Mouse (Mus musculus): Measurements from ENCODE around the gene Gba. TPM values are rescaled to one million over a fixed set of nuclear protein-coding genes. Genes with fewer than 3 reads are reported as not detected.
A peak's percentile ranks its signal among the peaks of the same experiment; 100 is the strongest.

The Gba gene
- total RNA-seq, 2 experiments from 2014 or later = 21.3 to 21.8 TPM

GRCm38 (mm10) chr3:89233562-89234110 lies 30.9 kb downstream of the Gba start:
- intact Hi-C loops (cut with DNase I) = no loop called here
- DNase-seq = peak; percentile 22 to 24

- DNase-seq = no peak
- intact Hi-C loops (cut with DNase I) = no loop called here
Observed at GRCm38 (mm10) chr3:89236516-89236915, 33.8 kb downstream of the Gba start.

GRCm38 (mm10) chr3:89237682-89238081 lies 35.0 kb downstream of the Gba start:
- intact Hi-C loops (cut with DNase I) = no loop called here
- no peak for DNase-seq

GRCm38 (mm10) chr3:89238494-89238893 lies 35.8 kb downstream of the Gba start:
- no peak for DNase-seq
- intact Hi-C loops (cut with DNase I) = no loop called here

- intact Hi-C loops (cut with DNase I) = no loop called here
Observed at GRCm38 (mm10) chr3:89242331-89242895, 39.7 kb downstream of the Gba start.

GRCm38 (mm10) chr3:89243609-89244008 lies 40.9 kb downstream of the Gba start:
- no peak for DNase-seq
- intact Hi-C loops (cut with DNase I) = no loop called here

More at GRCm38 (mm10) chr3:89242331-89242895, 39.7 kb downstream of the Gba start:
- peak in 1 of 2 experiments; percentile 67 for DNase-seq

- no peak for DNase-seq
- intact Hi-C loops (cut with DNase I) = no loop called here
Observed at GRCm38 (mm10) chr3:89244158-89244981, 41.6 kb downstream of the Gba start.

GRCm38 (mm10) chr3:89244982-89245687 lies 42.4 kb downstream of the Gba start:
- intact Hi-C loops (cut with DNase I) = no loop called here
- DNase-seq = no peak

GRCm38 (mm10) chr3:89245688-89246171 lies 43.0 kb downstream of the Gba start, which contains the start of gene Krtcap2:
Gene Krtcap2, plus strand, starts transcription at chr3:89245966.
- intact Hi-C loops (cut with DNase I) = no loop called here
- DNase-seq = peak; percentile 32 to 48

- peak; percentile 90 to 93 for DNase-seq
- intact Hi-C loops (cut with DNase I) = no loop called here
Observed at GRCm38 (mm10) chr3:89246261-89247100, 43.8 kb downstream of the Gba start, which contains the start of gene Trim46. Gene Trim46, minus strand, starts transcription at chr3:89246309.

GRCm38 (mm10) chr3:89247466-89247865 lies 44.7 kb downstream of the Gba start:
- intact Hi-C loops (cut with DNase I) = no loop called here
- DNase-seq = no peak

GRCm38 (mm10) chr3:89250435-89251040 lies 47.8 kb downstream of the Gba start:
- DNase-seq = peak; percentile 75 to 79
- intact Hi-C loops (cut with DNase I) = loop anchor here (1.0 to 5.0 kb wide), 3 partner anchors 32 to 102 kb away; no protein-coding TSS in a partner anchor

GRCm38 (mm10) chr3:89251365-89251895 lies 48.7 kb downstream of the Gba start:
- DNase-seq = peak; percentile 68 to 81
- intact Hi-C loops (cut with DNase I) = loop anchor here (5.0 kb wide), 1 partner anchor 101 kb away; no protein-coding TSS in a partner anchor

GRCm38 (mm10) chr3:89254994-89255393 lies 52.3 kb downstream of the Gba start:
- no peak for DNase-seq
- intact Hi-C loops (cut with DNase I) = loop anchor here (5.0 kb wide), 1 partner anchor 97 kb away; no protein-coding TSS in a partner anchor

- peak in 1 of 2 experiments; percentile 26 for DNase-seq
- intact Hi-C loops (cut with DNase I) = no loop called here
Observed at GRCm38 (mm10) chr3:89256177-89256576, 53.4 kb downstream of the Gba start.

Measured in heart, postnatal 36 days (tissue).